Mouse (Mus musculus) adipose tissue, adult 10 weeks (tissue): ENCODE results near the gene Hmg20b. TPM values are rescaled to one million over a fixed set of nuclear protein-coding genes. Genes with fewer than 3 reads are reported as not detected.

Experiments
- polyA plus RNA-seq: library from polyadenylated mRNA; stranded (reverse); fragments of 350-450 nt; fragmentation: Illumina TruSeq; extraction: RNeasy Lipid Tissue Mini Kit (QIAGEN cat#74804); gene quantifications from one replicate; pipeline ENCODE4 v1.2.3, GENCODE M21; 2014; ENCODE audit warnings: low read depth, low replicate concordance

Gene Hmg20b
- polyA plus RNA-seq, result 63.1 TPM

GRCm38 (mm10) chr10:81350351-81351063, at the start of gene Hmg20b:
TSS of gene Hmg20b (minus strand) at chr10:81350480.

GRCm38 (mm10) chr10:81392781-81393185, 42.5 kb upstream of the Hmg20b start, which contains the start of gene Smim24:
TSS of gene Smim24 (plus strand) at chr10:81393051.

GRCm38 (mm10) chr10:81388505-81389055, 38.3 kb upstream of the Hmg20b start, which contains the start of gene Gm48552:
TSS of gene Gm48552 (plus strand) at chr10:81389005.

GRCm38 (mm10) chr10:81383802-81384604, 33.7 kb upstream of the Hmg20b start, which contains the start of the genes Dohh and Gm48551:
TSS of gene Dohh (plus strand) at chr10:81384428.
TSS of gene Gm48551 (plus strand) at chr10:81384466.

GRCm38 (mm10) chr10:81377793-81378552, 27.7 kb upstream of the Hmg20b start, which contains the start of gene Fzr1:
TSS of gene Fzr1 (minus strand) at chr10:81378516.

GRCm38 (mm10) chr10:81365672-81366476, 15.6 kb upstream of the Hmg20b start, which contains the start of gene 4930404N11Rik:
TSS of gene 4930404N11Rik (minus strand) at chr10:81365816.

GRCm38 (mm10) chr10:81356991-81357844, 6.9 kb upstream of the Hmg20b start, which contains the start of gene Mfsd12:
TSS of gene Mfsd12 (plus strand) at chr10:81357491.

GRCm38 (mm10) chr10:81342686-81343505, 7.4 kb downstream of the Hmg20b start, which contains the start of gene Gipc3:
TSS of gene Gipc3 (minus strand) at chr10:81343266.

GRCm38 (mm10) chr10:81328386-81328785, 21.9 kb downstream of the Hmg20b start, which contains the start of gene Tbxa2r:
TSS of gene Tbxa2r (plus strand) at chr10:81328731.

GRCm38 (mm10) chr10:81320550-81321347, 29.5 kb downstream of the Hmg20b start, which contains the start of gene Cactin:
TSS of gene Cactin (plus strand) at chr10:81321103.

Other genes starting within 250 kb of the Hmg20b start
- 98.4 TPM for gene Map2k2, start 244.6 kb downstream of the Hmg20b start, polyA plus RNA-seq
- gene Zbtb7a, start 215.3 kb downstream of the Hmg20b start, polyA plus RNA-seq, result 26.5 TPM
- 23.4 TPM for gene Pias4, start 182.6 kb downstream of the Hmg20b start, polyA plus RNA-seq
- gene Eef2, start 173.8 kb downstream of the Hmg20b start, polyA plus RNA-seq, result 1,511 TPM
- 50.3 TPM for gene Dapk3, start 167.5 kb downstream of the Hmg20b start, polyA plus RNA-seq
- gene 4930442H23Rik, start 166.6 kb downstream of the Hmg20b start, polyA plus RNA-seq, result not detected
- not detected for gene Nmrk2, start 148.4 kb downstream of the Hmg20b start, polyA plus RNA-seq
- gene Atcay, start 119.6 kb downstream of the Hmg20b start, polyA plus RNA-seq, result not detected
- gene Zfr2, start 117.3 kb downstream of the Hmg20b start, polyA plus RNA-seq, result 11.6 TPM
- 2.8 TPM for gene Matk, start 97.5 kb downstream of the Hmg20b start, polyA plus RNA-seq
- 87.0 TPM for gene Mrpl54, start 83.5 kb downstream of the Hmg20b start, polyA plus RNA-seq
- gene Apba3, start 83.5 kb downstream of the Hmg20b start, polyA plus RNA-seq, result 47.8 TPM
- gene Tjp3, start 58.9 kb downstream of the Hmg20b start, polyA plus RNA-seq, result 24.4 TPM
- gene Pip5k1c, start 57.5 kb downstream of the Hmg20b start, polyA plus RNA-seq, result 44.2 TPM
- 18.5 TPM for gene Cactin, start 29.4 kb downstream of the Hmg20b start, polyA plus RNA-seq
- 2.7 TPM for gene Tbxa2r, start 21.7 kb downstream of the Hmg20b start, polyA plus RNA-seq
- gene Gipc3, start 7.2 kb downstream of the Hmg20b start, polyA plus RNA-seq, result 1.1 TPM
- 22.3 TPM for gene Mfsd12, start 7.0 kb upstream of the Hmg20b start, polyA plus RNA-seq
- 2.1 TPM for gene 4930404N11Rik, start 15.3 kb upstream of the Hmg20b start, polyA plus RNA-seq
- gene Fzr1, start 28.0 kb upstream of the Hmg20b start, polyA plus RNA-seq, result 22.5 TPM
- gene Dohh, start 33.9 kb upstream of the Hmg20b start, polyA plus RNA-seq, result 66.8 TPM
- gene Gm48551, start 34.0 kb upstream of the Hmg20b start, polyA plus RNA-seq, result 2.8 TPM
- gene Gm48552, start 38.5 kb upstream of the Hmg20b start, polyA plus RNA-seq, result 1.7 TPM
- gene Smim24, start 42.6 kb upstream of the Hmg20b start, polyA plus RNA-seq, result 53.6 TPM
- gene Nfic, start 105.2 kb upstream of the Hmg20b start, polyA plus RNA-seq, result 48.7 TPM
- gene Celf5, start 132.2 kb upstream of the Hmg20b start, polyA plus RNA-seq, result 1.2 TPM
- gene Ncln, start 145.9 kb upstream of the Hmg20b start, polyA plus RNA-seq, result 50.8 TPM
- 0.93 TPM for gene S1pr4, start 149.7 kb upstream of the Hmg20b start, polyA plus RNA-seq
- 2.9 TPM for gene Gna15, start 173.7 kb upstream of the Hmg20b start, polyA plus RNA-seq
- 118 TPM for gene Gna11, start 194.7 kb upstream of the Hmg20b start, polyA plus RNA-seq
- gene Aes, start 209.0 kb upstream of the Hmg20b start, polyA plus RNA-seq, result 286 TPM
- 45.0 TPM for gene Tle2, start 224.1 kb upstream of the Hmg20b start, polyA plus RNA-seq